Mouse (Mus musculus): ENCODE data around the gene Pappa2. TPM values are rescaled to one million over a fixed set of nuclear protein-coding genes. Genes with fewer than 3 reads are reported as not detected.

Pappa2 gene
- polyA plus RNA-seq, 1 experiment from 2014 or later: 1.8 TPM

DNA sequence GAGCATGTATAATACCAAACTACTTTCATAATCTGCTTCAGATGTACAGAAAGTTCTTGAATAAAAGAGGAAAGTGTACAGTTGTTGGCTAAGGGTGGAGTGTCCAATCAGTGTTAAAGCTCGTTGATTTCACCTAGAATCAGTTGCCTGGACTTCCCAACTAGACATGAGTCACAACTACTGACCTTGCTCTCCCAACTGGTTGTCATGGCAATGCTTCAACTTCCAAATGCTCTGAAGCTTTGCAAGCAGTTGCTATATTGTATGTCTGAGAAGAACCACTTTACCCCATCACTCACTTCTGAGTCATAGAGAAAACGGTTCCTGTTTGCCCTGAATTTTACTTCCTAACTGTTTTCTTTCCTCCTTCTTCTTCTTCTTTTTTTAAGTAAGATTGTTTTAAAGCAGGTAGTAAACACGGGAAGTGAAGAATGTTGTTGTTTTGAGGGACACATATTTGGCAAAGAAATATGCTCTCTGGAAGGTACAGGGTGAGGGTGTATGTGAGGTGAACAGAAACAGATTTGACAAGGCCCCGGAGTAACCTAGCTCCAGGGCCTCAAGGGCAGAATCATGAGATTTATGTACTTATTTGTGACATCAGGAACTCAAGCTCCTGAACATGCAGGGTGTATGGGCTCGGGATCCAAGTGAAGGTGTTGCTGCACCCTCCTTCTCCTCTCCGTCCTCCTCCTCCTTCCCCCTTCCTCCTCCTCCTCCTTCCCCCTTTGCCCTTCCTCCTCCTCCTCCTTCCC is 32.1 kb downstream of the Pappa2 start:
- H3K9ac ChIP-seq (replicated peaks): no peak overlapping the region
- H3K4me1 ChIP-seq (replicated peaks): peaks cover 16% of the 10 kb centered on the region; the same call in 1 of the 2 replicates
- no peaks in the 10 kb centered on the region for H3K36me3 ChIP-seq
- no peak overlapping the region for H3K4me3 ChIP-seq (replicated peaks)
- no peak overlapping the region for H3K27ac ChIP-seq
- H3K9me3 ChIP-seq: no peaks in the 10 kb centered on the region
- WGBS: 58% methylated on average over 6 of the region's 6 CpGs
- H3K27me3 ChIP-seq: peaks cover 4% of the 10 kb centered on the region; the same call in 1 of the 2 replicates
- ATAC-seq (ENCODE audit: insufficient number of reproducible peaks, insufficient read depth, low FRiP score, low TSS enrichment, low read depth): no peak
- H3K4me2 ChIP-seq: no peak overlapping the region

DNA sequence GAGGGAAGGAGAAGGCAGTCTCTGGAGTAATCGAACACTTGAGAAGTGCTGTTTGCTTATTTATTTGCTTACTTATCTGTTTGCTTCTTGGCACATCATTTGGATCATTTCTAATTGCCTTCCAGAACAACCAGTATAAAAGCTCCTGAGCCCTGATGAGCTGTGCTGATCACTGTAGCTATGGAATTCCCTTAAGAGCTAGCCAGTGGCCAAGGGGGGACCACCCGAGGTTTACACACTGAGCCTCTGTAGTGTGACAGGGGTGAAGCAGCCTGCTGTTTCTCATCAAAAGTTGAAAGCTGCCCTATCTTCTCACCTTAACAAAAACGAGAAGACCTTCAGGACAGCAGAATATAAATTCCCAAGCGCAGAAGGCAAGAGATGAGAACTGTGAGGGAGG is 35.4 kb downstream of the Pappa2 start:
- Histone ChIP-seq H3K4me3 (replicated peaks) (no peak overlapping the region), H3K36me3 (no peaks in the 10 kb centered on the region), H3K27ac (no peak overlapping the region), H3K9me3 (no peaks in the 10 kb centered on the region), H3K4me1 (replicated peaks) (peaks cover 19% of the 10 kb centered on the region; the same call in 1 of the 2 replicates), H3K9ac (replicated peaks) (no peak overlapping the region), H3K4me2 (no peak overlapping the region), H3K27me3 (no peaks in the 10 kb centered on the region)
- no peak for ATAC-seq (ENCODE audit: insufficient number of reproducible peaks, insufficient read depth, low FRiP score, low TSS enrichment, low read depth)
- 47% methylated on average over 4 of the region's 4 CpGs for WGBS

DNA sequence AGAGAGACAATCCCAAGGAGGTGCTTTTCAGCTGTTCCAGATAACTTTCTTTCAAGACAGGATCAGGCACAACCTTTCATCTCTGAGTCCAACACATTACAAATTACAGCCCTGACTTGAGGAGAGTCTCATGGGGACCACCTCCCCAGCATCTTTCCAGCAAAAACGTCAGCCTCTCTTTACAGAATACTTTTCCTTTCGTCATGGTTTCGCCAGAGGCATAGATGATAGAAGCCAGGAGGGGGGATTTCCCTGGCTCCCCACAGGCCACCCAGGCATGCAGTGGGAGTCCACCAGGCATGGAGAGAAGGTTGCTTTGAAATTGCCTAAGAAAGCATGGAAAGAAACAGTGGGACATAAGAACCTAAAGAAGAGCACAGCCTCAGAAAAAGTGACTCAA is 37.4 kb downstream of the Pappa2 start:
- Histone ChIP-seq H3K4me2 (no peak overlapping the region), H3K36me3 (no peaks in the 10 kb centered on the region), H3K9ac (replicated peaks) (no peak overlapping the region), H3K4me3 (replicated peaks) (no peak overlapping the region), H3K27ac (no peak overlapping the region), H3K9me3 (no peaks in the 10 kb centered on the region), H3K4me1 (replicated peaks) (peaks cover 11% of the 10 kb centered on the region; the same call in 1 of the 2 replicates), H3K27me3 (no peaks in the 10 kb centered on the region)
- 32% methylated on average over 3 of the region's 3 CpGs for WGBS
- no peak for ATAC-seq (ENCODE audit: insufficient number of reproducible peaks, insufficient read depth, low FRiP score, low TSS enrichment, low read depth)

DNA sequence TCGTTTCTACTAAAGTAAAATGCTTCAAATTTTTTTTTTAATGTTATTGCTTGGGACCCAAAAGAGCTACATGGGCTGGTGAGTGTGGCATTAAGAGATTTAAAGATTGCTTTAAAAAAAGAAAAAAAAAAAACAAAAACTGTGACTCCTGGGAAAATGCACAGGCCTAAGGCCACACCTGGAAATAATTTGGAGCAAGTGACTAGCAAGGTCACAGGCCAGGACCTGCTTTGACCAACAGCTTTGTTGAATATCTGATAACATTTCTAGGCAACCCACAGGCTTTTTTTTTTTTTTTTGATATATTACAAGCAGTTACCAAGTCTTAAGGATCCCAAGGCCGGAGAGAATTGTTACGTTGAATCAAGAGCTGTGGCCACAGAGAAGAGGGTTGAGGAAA is 39.3 kb downstream of the Pappa2 start:
- Histone ChIP-seq H3K27me3 (no peaks in the 10 kb centered on the region), H3K4me1 (replicated peaks) (peaks cover 11% of the 10 kb centered on the region; the same call in 1 of the 2 replicates), H3K27ac (no peak overlapping the region), H3K9ac (replicated peaks) (no peak overlapping the region), H3K4me2 (no peak overlapping the region), H3K9me3 (no peaks in the 10 kb centered on the region), H3K4me3 (replicated peaks) (no peak overlapping the region), H3K36me3 (no peaks in the 10 kb centered on the region)
- ATAC-seq (ENCODE audit: insufficient number of reproducible peaks, insufficient read depth, low FRiP score, low TSS enrichment, low read depth): no peak
- 26% methylated on average over 3 of the region's 3 CpGs for WGBS

DNA sequence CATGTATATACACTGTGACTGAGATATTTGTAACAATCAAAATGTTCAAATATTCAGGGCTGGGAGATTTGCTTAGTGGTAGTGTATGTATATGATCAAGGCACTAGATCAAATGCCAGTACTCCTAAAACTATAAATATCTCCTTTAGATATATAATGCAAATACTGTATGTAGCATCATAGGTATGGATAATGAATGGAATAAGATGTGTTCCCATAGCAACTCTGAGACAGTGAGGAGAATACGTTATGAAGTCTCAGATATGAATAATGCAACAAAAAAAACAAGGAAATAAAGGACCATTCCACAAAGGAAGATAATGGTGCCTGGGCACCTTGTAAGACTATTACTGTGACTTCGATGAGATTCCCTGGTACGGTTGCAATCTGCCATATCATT is 45.8 kb downstream of the Pappa2 start:
- no peaks in the 10 kb centered on the region for H3K9me3 ChIP-seq
- no peaks in the 10 kb centered on the region; the same call in 1 of the 2 replicates for H3K4me1 ChIP-seq (replicated peaks)
- H3K4me3 ChIP-seq (replicated peaks): no peak overlapping the region
- no peaks in the 10 kb centered on the region for H3K27me3 ChIP-seq
- H3K9ac ChIP-seq (replicated peaks): no peak overlapping the region
- no peak for ATAC-seq (ENCODE audit: insufficient number of reproducible peaks, insufficient read depth, low FRiP score, low TSS enrichment, low read depth)
- WGBS: 84% methylated on average over 3 of the region's 3 CpGs
- no peaks in the 10 kb centered on the region for H3K36me3 ChIP-seq
- no peak overlapping the region for H3K4me2 ChIP-seq
- H3K27ac ChIP-seq: no peak overlapping the region

DNA sequence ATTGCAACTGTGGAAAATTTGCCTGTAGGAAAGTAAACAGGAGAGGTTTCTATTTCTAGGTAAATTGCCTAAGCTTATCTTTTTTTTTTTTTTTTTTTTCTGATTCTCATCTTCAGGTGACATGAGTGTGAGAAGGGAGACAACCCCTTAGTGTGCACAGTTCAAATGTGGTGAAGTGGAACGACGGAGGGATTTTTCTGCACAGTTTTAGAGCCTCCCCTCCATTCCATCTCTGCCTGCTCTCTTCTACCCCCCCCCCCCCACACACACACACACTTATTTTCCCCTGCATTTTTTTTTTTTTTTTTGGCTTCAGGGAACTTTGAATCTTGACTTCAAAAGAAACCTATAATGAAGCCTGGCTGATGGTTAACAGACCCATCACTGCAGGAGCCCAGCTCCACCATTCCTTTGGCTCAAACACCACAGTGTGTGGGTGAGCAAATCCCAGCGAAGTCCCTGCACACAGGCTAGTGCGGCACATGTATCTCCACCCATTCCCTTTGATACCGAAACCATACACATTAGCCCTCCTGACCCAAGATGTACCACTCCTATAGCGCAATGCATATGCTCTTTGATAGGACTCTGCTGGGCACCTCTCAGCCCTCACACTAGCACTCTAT is 49.0 kb downstream of the Pappa2 start:
- H3K36me3 ChIP-seq: no peaks in the 10 kb centered on the region
- H3K27ac ChIP-seq: peak overlapping the region; percentile 41

DNA sequence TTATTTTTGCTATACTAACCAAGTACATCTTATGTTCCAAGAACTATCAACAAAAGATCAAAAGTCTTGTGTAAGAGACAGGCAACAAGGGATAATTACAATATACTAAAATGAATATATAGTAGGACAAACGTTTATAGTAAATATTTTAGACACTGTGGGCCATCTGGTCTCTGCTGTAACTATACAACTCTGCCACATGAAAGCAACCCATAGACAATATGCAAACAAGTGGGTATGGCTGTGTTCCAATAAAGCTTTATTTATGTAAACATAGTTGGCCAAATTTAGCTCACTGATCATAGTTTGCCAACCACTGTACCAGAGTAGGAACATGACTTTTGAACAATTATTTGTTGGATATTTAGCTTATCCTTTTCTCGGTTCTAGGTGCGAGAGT is 50.9 kb downstream of the Pappa2 start:
- Histone ChIP-seq H3K27me3 (no peaks in the 10 kb centered on the region), H3K4me1 (replicated peaks) (no peaks in the 10 kb centered on the region; the same call in 1 of the 2 replicates), H3K9me3 (no peaks in the 10 kb centered on the region), H3K4me3 (replicated peaks) (no peak overlapping the region), H3K27ac (no peak overlapping the region), H3K4me2 (no peak overlapping the region), H3K9ac (replicated peaks) (no peak overlapping the region), H3K36me3 (no peaks in the 10 kb centered on the region)
- 80% methylated on average over 3 of the region's 3 CpGs for WGBS
- no peak for ATAC-seq (ENCODE audit: insufficient number of reproducible peaks, insufficient read depth, low FRiP score, low TSS enrichment, low read depth)

More for the DNA sequence above, 49.0 kb downstream of the Pappa2 start:
- no peak; the same call in 1 of the 2 replicates for ATAC-seq (ENCODE audit: insufficient number of reproducible peaks, insufficient read depth, low FRiP score, low TSS enrichment, low read depth)
- Histone ChIP-seq H3K9me3 (no peaks in the 10 kb centered on the region), H3K4me1 (replicated peaks) (no peaks in the 10 kb centered on the region; the same call in 1 of the 2 replicates), H3K27me3 (no peaks in the 10 kb centered on the region), H3K9ac (replicated peaks) (no peak overlapping the region), H3K4me2 (no peak overlapping the region), H3K4me3 (replicated peaks) (no peak overlapping the region)
- 38% methylated on average over 6 of the region's 6 CpGs for WGBS

DNA sequence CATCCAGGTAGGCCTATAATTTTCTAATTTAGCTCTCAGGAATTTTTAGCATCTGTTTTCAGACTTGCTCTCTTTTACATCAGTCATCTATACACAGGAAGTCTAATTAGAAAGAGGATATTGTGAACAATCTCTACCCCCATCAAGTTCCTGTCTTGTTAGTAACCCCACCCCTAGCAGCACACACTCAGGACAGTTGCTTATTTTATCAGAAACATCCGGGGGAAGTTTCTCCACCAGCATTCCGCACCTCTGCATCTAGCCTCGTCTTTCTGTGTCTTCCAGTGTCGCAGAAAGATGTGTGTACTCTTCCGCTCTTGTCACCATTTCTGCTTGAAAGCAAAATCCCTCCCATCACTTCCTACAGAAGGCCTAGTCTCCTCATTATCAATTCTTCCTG is 59.8 kb downstream of the Pappa2 start:
- WGBS: 72% methylated on average over 5 of the region's 5 CpGs

DNA sequence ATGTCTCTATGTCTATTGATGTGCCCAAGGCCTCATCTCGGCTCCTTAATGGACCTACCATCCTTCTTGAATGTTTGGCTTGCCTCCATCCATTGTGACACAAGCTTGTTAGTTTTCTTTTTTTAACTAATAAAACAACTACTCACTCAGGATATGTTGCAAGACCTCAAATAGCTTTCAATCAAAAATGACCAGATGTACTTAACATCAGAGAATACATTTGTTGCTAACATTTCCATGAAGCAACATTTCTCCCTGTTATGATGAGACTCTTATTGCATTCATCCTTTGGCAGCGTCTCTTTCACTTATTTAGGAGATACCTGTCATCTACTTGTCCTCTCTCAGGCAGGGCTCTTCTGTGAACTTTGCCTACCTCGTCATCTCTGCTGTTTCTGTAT is 61.4 kb downstream of the Pappa2 start:
- H3K4me2 ChIP-seq: no peak overlapping the region
- H3K4me1 ChIP-seq (replicated peaks): no peaks in the 10 kb centered on the region
- no peak overlapping the region for H3K9ac ChIP-seq (replicated peaks)
- H3K27me3 ChIP-seq: no peaks in the 10 kb centered on the region
- H3K9me3 ChIP-seq: no peaks in the 10 kb centered on the region
- no peak overlapping the region for H3K27ac ChIP-seq
- ATAC-seq (ENCODE audit: insufficient number of reproducible peaks, insufficient read depth, low FRiP score, low TSS enrichment, low read depth): no peak
- no peak overlapping the region for H3K4me3 ChIP-seq (replicated peaks)
- WGBS: 78% methylated on average over 3 of the region's 3 CpGs
- no peaks in the 10 kb centered on the region for H3K36me3 ChIP-seq

More for the DNA sequence above, 59.8 kb downstream of the Pappa2 start:
- no peaks in the 10 kb centered on the region for H3K4me1 ChIP-seq (replicated peaks)
- H3K27me3 ChIP-seq: no peaks in the 10 kb centered on the region
- H3K27ac ChIP-seq: no peak overlapping the region
- H3K9ac ChIP-seq (replicated peaks): no peak overlapping the region
- H3K4me2 ChIP-seq: no peak overlapping the region
- H3K36me3 ChIP-seq: no peaks in the 10 kb centered on the region
- no peak for ATAC-seq (ENCODE audit: insufficient number of reproducible peaks, insufficient read depth, low FRiP score, low TSS enrichment, low read depth)
- H3K4me3 ChIP-seq (replicated peaks): no peak overlapping the region
- H3K9me3 ChIP-seq: no peaks in the 10 kb centered on the region

DNA sequence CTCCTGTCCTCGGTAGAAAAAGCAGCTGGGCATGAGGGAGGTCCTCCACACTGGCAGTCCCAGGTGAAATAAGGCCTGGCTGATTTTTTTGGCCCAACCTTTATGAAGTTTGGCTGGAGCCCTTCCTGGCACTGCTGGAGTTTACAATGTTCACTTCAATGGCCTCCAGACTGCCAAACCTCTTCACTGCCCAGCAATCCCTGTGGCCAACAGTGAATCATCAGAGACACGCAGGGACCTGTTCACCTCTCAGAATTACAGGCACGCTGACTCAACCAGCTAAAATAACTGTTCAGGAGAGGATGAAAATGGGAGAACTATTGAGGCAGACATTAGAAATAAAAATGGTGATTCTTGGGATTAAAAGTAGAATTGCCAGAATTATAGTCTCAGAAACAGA is 63.2 kb downstream of the Pappa2 start:
- no peak for ATAC-seq (ENCODE audit: insufficient number of reproducible peaks, insufficient read depth, low FRiP score, low TSS enrichment, low read depth)
- WGBS: 82% methylated on average over 3 of the region's 3 CpGs
- Histone ChIP-seq H3K27me3 (no peaks in the 10 kb centered on the region), H3K36me3 (no peaks in the 10 kb centered on the region), H3K9me3 (no peaks in the 10 kb centered on the region), H3K4me2 (no peak overlapping the region), H3K4me3 (replicated peaks) (no peak overlapping the region), H3K4me1 (replicated peaks) (no peaks in the 10 kb centered on the region), H3K27ac (no peak overlapping the region), H3K9ac (replicated peaks) (no peak overlapping the region)

DNA sequence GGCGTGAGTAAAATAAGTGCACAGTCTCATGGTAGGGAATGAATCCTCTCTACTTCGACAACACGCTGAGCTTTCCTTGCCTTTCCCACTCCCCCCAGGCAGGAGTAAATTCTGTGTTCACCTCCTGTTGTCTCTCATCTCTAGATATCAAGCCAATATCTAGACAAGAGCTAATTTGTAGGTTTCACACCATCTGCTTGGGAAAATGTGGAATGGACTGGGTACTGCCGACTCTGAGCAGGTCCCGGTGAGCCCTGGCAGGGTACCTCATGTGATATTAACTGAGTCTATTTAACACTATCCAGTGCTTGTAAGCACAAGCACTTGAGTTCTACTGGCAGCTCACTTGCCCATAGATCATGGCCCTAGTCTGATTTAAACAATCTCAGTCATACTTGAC is 64.7 kb downstream of the Pappa2 start:
- H3K4me3 ChIP-seq (replicated peaks): no peak overlapping the region
- H3K4me2 ChIP-seq: no peak overlapping the region
- no peaks in the 10 kb centered on the region for H3K36me3 ChIP-seq
- H3K27me3 ChIP-seq: no peaks in the 10 kb centered on the region
- no peak overlapping the region for H3K27ac ChIP-seq
- no peaks in the 10 kb centered on the region for H3K9me3 ChIP-seq
- H3K9ac ChIP-seq (replicated peaks): no peak overlapping the region
- no peak for ATAC-seq (ENCODE audit: insufficient number of reproducible peaks, insufficient read depth, low FRiP score, low TSS enrichment, low read depth)
- H3K4me1 ChIP-seq (replicated peaks): no peaks in the 10 kb centered on the region
- 95% methylated on average over 5 of the region's 5 CpGs for WGBS
